In genomic region chr6:23472686-23473085, GRCm38 (mm10) we compare ENCODE assay signal across 9 mouse cellular contexts.
DNase-seq lines count a peak whose midpoint lies in the region; ATAC-seq and TF ChIP-seq lines count a peak whose summit lies in the region.
"Had no signal": no experiment of that assay in that cellular context is flagged by ENCODE, and none has a peak within 500 bp of the region (broad histone marks: within the 10 kb centered on the region; RNA-seq: fewer than 3 reads in every experiment).

No protein-coding gene starts in this region.

- in situ Hi-C loops in ES-E14 (cut with MboI; ENCODE audit: low sequenced_read_pairs in 2 of 2, unreplicated experiment in 2 of 2), result loop anchor here (25.0 kb wide), 2 partner anchors 210 to 485 kb away; no protein-coding TSS in a partner anchor

- no peaks in the 10 kb centered on the region for H3K36me3 ChIP-seq in ES-E14 (ENCODE audit: control insufficient read depth, insufficient read depth, low read length, poor library complexity, severe bottlenecking)

- H3K9ac ChIP-seq in ES-E14 (ENCODE audit: insufficient read depth, low read depth, low read length, poor library complexity, severe bottlenecking), result no peak overlapping the region

- H3K9me3 ChIP-seq in ES-E14 (ENCODE audit: control insufficient read depth, insufficient read depth, low read depth, low read length), result no peaks in the 10 kb centered on the region

- H3K27ac ChIP-seq in ES-E14 (ENCODE audit: insufficient read depth, low read depth, low read length, poor library complexity, severe bottlenecking), result no peak overlapping the region

- H3K4me1 ChIP-seq in ES-E14 (ENCODE audit: control insufficient read depth in 2 of 2, insufficient read depth in 2 of 2, low read length in 2 of 2, poor library complexity in 1 of 2), result no peaks in the 10 kb centered on the region

- DNase-seq in layer of hippocampus, adult 11-12 months (ENCODE audit: low spot score), result peak; percentile 13
- no peak for DNase-seq in layer of hippocampus, adult 8-10 months (ENCODE audit: low spot score in 2 of 2)
- no peak for DNase-seq in ES-E14 (ENCODE audit: low read depth, low spot score)
- DNase-seq in cerebellum, adult 9-10 months, result peak; percentile 68
- DNase-seq in kidney, postnatal 4 days, result peak; percentile 25 to 49
- no peak for DNase-seq in ovary, adult 18-20 months (ENCODE audit: low spot score)
- no peak for DNase-seq in thymus, postnatal 0 days (ENCODE audit: low spot score)

- ATAC-seq in erythroblast, adult 5-6 weeks (replicated peaks; ENCODE audit: low FRiP score, poor library complexity, severe bottlenecking), result no peak

- H3K4me3 ChIP-seq in ES-E14 (ENCODE audit: insufficient read depth in 1 of 2, low read depth in 1 of 2, low read length in 2 of 2, poor library complexity in 1 of 2, severe bottlenecking in 1 of 2), result no peak overlapping the region
- H3K4me3 ChIP-seq: myocyte had no signal

TF ChIP-seq in ES-E14, 5 proteins besides CTCF, POLR2A, EP300 and RAD21:
- TF ChIP-seq HCFC1 (IDR thresholded peaks at IDR 0.05; ENCODE audit: borderline replicate concordance, insufficient read depth, low read length) (no peak), CHD2 (IDR thresholded peaks at IDR 0.05; ENCODE audit: low read depth, low read length) (no peak), ZC3H11A (IDR thresholded peaks at IDR 0.05; ENCODE audit: borderline replicate concordance, low read depth, low read length) (peak; percentile 17; the same call in 1 of the 2 replicates)

Comparison
In these comparisons a context has a peak if more than half of its experiments do, and no peak if none do; other contexts are left out.
1. DNase-seq: peak in layer of hippocampus, adult 11-12 months (single experiment), cerebellum, adult 9-10 months (single experiment) and kidney, postnatal 4 days (2 of 2); none in layer of hippocampus, adult 8-10 months (0 of 2), ES-E14 (single experiment), ovary, adult 18-20 months (single experiment) and thymus, postnatal 0 days (single experiment).